Mouse (Mus musculus): ENCODE data around the gene Tnfrsf1b. TPM values are rescaled to one million over a fixed set of nuclear protein-coding genes. Genes with fewer than 3 reads are reported as not detected.

Gene Tnfrsf1b
- 2.9 and 3.7 TPM in 2 replicates for polyA plus RNA-seq (2012; rRNA removed)

GRCm38 (mm10) chr4:145246173-145247011 lies at the start of gene Tnfrsf1b:
Gene Tnfrsf1b (minus strand): TSS chr4:145246870.

GRCm38 (mm10) chr4:145194559-145195162 lies 52.0 kb downstream of the Tnfrsf1b start, which contains the start of gene Vps13d:
Gene Vps13d (minus strand): TSS chr4:145195005.

Other genes with a start within 250 kb of the Tnfrsf1b start
- gene Vps13d, start 51.9 kb downstream of the Tnfrsf1b start, polyA plus RNA-seq (2012; rRNA removed), result 6.4 and 8.5 TPM in 2 replicates
- gene Tnfrsf8, start 68.3 kb upstream of the Tnfrsf1b start, polyA plus RNA-seq (2012; rRNA removed), result 0.01 and 0.05 TPM in 2 replicates